Mouse (Mus musculus): ENCODE measurements around the gene Sema4c. TPM values are rescaled to one million over a fixed set of nuclear protein-coding genes. Genes with fewer than 3 reads are reported as not detected.

Gene Sema4c
- polyA plus RNA-seq, 2 experiments: 0.25 to 2.3 TPM

- DNase-seq (ENCODE audit: low read depth in 3 of 3, low spot score in 3 of 3) (no peak), ATAC-seq (ENCODE audit: insufficient read depth) (no peak)
- H3K36me3 ChIP-seq (replicated peaks; ENCODE audit: control insufficient read depth, insufficient read depth, low read depth): no peaks in the 10 kb centered on the region
- H3K4me1 ChIP-seq (replicated peaks; ENCODE audit: control insufficient read depth in 2 of 2, insufficient read depth in 2 of 2, low read length in 1 of 2): no peaks in the 10 kb centered on the region; a peak in 2 of 4 replicates
- H3K27me3 ChIP-seq (ENCODE audit: control insufficient read depth, insufficient read depth, low read length): no peaks in the 10 kb centered on the region
- no peak for TF ChIP-seq CTCF (IDR thresholded peaks at IDR 0.05; ENCODE audit: low read depth)
- TF ChIP-seq EP300 (IDR thresholded peaks at IDR 0.05; ENCODE audit: low read depth): no peak
- no peaks in the 10 kb centered on the region for H3K9me3 ChIP-seq (ENCODE audit: control insufficient read depth, low read length)
- no peak overlapping the region for H3K9ac ChIP-seq (replicated peaks)
- H3K27ac ChIP-seq: no peak overlapping the region
- H3K4me3 ChIP-seq (ENCODE audit: insufficient read depth in 1 of 2, low read depth in 2 of 2, low read length in 2 of 2): no peak overlapping the region
- 57% methylated on average over 1 of the region's 1 CpGs for WGBS (ENCODE audit: insufficient replicate concordance)
- H3K4me2 ChIP-seq (ENCODE audit: low read depth): no peak overlapping the region
These were observed 14.6 kb upstream of the Sema4c start for GRCm38 (mm10) chr1:36572709-36573108.

GRCm38 (mm10) chr1:36572140-36572700 lies 14.1 kb upstream of the Sema4c start:
- TF ChIP-seq EP300 (IDR thresholded peaks at IDR 0.05; ENCODE audit: low read depth) (no peak), CTCF (IDR thresholded peaks at IDR 0.05; ENCODE audit: low read depth) (no peak)
- Histone ChIP-seq H3K36me3 (replicated peaks; ENCODE audit: control insufficient read depth, insufficient read depth, low read depth) (no peaks in the 10 kb centered on the region), H3K9ac (replicated peaks) (no peak overlapping the region), H3K27ac (no peak overlapping the region), H3K4me2 (ENCODE audit: low read depth) (no peak overlapping the region), H3K27me3 (ENCODE audit: control insufficient read depth, insufficient read depth, low read length) (no peaks in the 10 kb centered on the region), H3K4me3 (ENCODE audit: insufficient read depth in 1 of 2, low read depth in 2 of 2, low read length in 2 of 2) (no peak overlapping the region), H3K9me3 (ENCODE audit: control insufficient read depth, low read length) (no peaks in the 10 kb centered on the region), H3K4me1 (replicated peaks; ENCODE audit: control insufficient read depth in 2 of 2, insufficient read depth in 2 of 2, low read length in 1 of 2) (no peaks in the 10 kb centered on the region; a peak in 2 of 4 replicates)
- no peak for DNase-seq (ENCODE audit: low read depth in 3 of 3, low spot score in 3 of 3)
- ATAC-seq (ENCODE audit: insufficient read depth): no peak
- WGBS (ENCODE audit: insufficient replicate concordance): 34% methylated on average over 2 of the region's 2 CpGs

GRCm38 (mm10) chr1:36571627-36572026 lies 13.5 kb upstream of the Sema4c start:
- Histone ChIP-seq H3K4me3 (ENCODE audit: insufficient read depth in 1 of 2, low read depth in 2 of 2, low read length in 2 of 2) (no peak overlapping the region), H3K9ac (replicated peaks) (no peak overlapping the region), H3K27me3 (ENCODE audit: control insufficient read depth, insufficient read depth, low read length) (no peaks in the 10 kb centered on the region), H3K9me3 (ENCODE audit: control insufficient read depth, low read length) (no peaks in the 10 kb centered on the region), H3K4me2 (ENCODE audit: low read depth) (no peak overlapping the region), H3K36me3 (replicated peaks; ENCODE audit: control insufficient read depth, insufficient read depth, low read depth) (no peaks in the 10 kb centered on the region), H3K27ac (no peak overlapping the region), H3K4me1 (replicated peaks; ENCODE audit: control insufficient read depth in 2 of 2, insufficient read depth in 2 of 2, low read length in 1 of 2) (no peaks in the 10 kb centered on the region; a peak in 2 of 4 replicates)
- TF ChIP-seq EP300 (IDR thresholded peaks at IDR 0.05; ENCODE audit: low read depth) (no peak), CTCF (IDR thresholded peaks at IDR 0.05; ENCODE audit: low read depth) (no peak)
- ATAC-seq (ENCODE audit: insufficient read depth) (peak; percentile 43; the same call in 1 of the 2 replicates), DNase-seq (ENCODE audit: low read depth in 3 of 3, low spot score in 3 of 3) (no peak)
- WGBS (ENCODE audit: insufficient replicate concordance): 22% methylated on average over 6 of the region's 6 CpGs

GRCm38 (mm10) chr1:36570320-36570719 lies 12.2 kb upstream of the Sema4c start:
- DNase-seq (ENCODE audit: low read depth in 3 of 3, low spot score in 3 of 3): no peak
- no peaks in the 10 kb centered on the region for H3K36me3 ChIP-seq (replicated peaks; ENCODE audit: control insufficient read depth, insufficient read depth, low read depth)
- H3K27me3 ChIP-seq (ENCODE audit: control insufficient read depth, insufficient read depth, low read length): no peaks in the 10 kb centered on the region
- TF ChIP-seq EP300 (IDR thresholded peaks at IDR 0.05; ENCODE audit: low read depth) (no peak), CTCF (IDR thresholded peaks at IDR 0.05; ENCODE audit: low read depth) (no peak)
- H3K9ac ChIP-seq (replicated peaks): no peak overlapping the region
- WGBS (ENCODE audit: insufficient replicate concordance): 84% methylated on average over 5 of the region's 5 CpGs
- H3K4me2 ChIP-seq (ENCODE audit: low read depth): no peak overlapping the region
- H3K4me1 ChIP-seq (replicated peaks; ENCODE audit: control insufficient read depth in 2 of 2, insufficient read depth in 2 of 2, low read length in 1 of 2): no peaks in the 10 kb centered on the region; a peak in 1 of 4 replicates
- no peak for ATAC-seq (ENCODE audit: insufficient read depth)
- no peak overlapping the region for H3K27ac ChIP-seq
- no peak overlapping the region for H3K4me3 ChIP-seq (ENCODE audit: insufficient read depth in 1 of 2, low read depth in 2 of 2, low read length in 2 of 2)
- H3K9me3 ChIP-seq (ENCODE audit: control insufficient read depth, low read length): no peaks in the 10 kb centered on the region

- Histone ChIP-seq H3K9ac (replicated peaks) (no peak overlapping the region), H3K9me3 (ENCODE audit: control insufficient read depth, low read length) (no peaks in the 10 kb centered on the region), H3K4me1 (replicated peaks; ENCODE audit: control insufficient read depth in 2 of 2, insufficient read depth in 2 of 2, low read length in 1 of 2) (no peaks in the 10 kb centered on the region; a peak in 1 of 4 replicates), H3K27ac (no peak overlapping the region), H3K4me3 (ENCODE audit: insufficient read depth in 1 of 2, low read depth in 2 of 2, low read length in 2 of 2) (no peak overlapping the region), H3K36me3 (replicated peaks; ENCODE audit: control insufficient read depth, insufficient read depth, low read depth) (no peaks in the 10 kb centered on the region), H3K4me2 (ENCODE audit: low read depth) (no peak overlapping the region), H3K27me3 (ENCODE audit: control insufficient read depth, insufficient read depth, low read length) (no peaks in the 10 kb centered on the region)
- DNase-seq (ENCODE audit: low read depth in 3 of 3, low spot score in 3 of 3) (no peak), ATAC-seq (ENCODE audit: insufficient read depth) (no peak)
- 29% methylated on average over 7 of the region's 7 CpGs for WGBS (ENCODE audit: insufficient replicate concordance)
- TF ChIP-seq EP300 (IDR thresholded peaks at IDR 0.05; ENCODE audit: low read depth) (no peak), CTCF (IDR thresholded peaks at IDR 0.05; ENCODE audit: low read depth) (no peak)
These were observed 11.6 kb upstream of the Sema4c start for GRCm38 (mm10) chr1:36569694-36570276.
